Mouse (Mus musculus) layer of hippocampus, postnatal 36 days (tissue): ENCODE results near the gene Tef. TPM values are rescaled to one million over a fixed set of nuclear protein-coding genes. Genes with fewer than 3 reads are reported as not detected.

Experiments used
- DNase-seq, 2 experiments: peaks; one replicate each; pipeline ENCODE4 v3.0.0; 2022
- total RNA-seq, 2 experiments: library from RNA; stranded (reverse); gene quantifications; 2 replicates each; pipeline ENCODE4 v1.2.3; 2021

Gene Tef
- total RNA-seq, 2 experiments from 2014 or later, result 300 to 307 TPM

- DNase-seq, result no peak
These were observed 1.8 kb upstream of the Tef start for GRCm38 (mm10) chr15:81800391-81800790.

- no peak for DNase-seq
These were observed 725 bp downstream of the Tef start for GRCm38 (mm10) chr15:81802941-81803351.

GRCm38 (mm10) chr15:81803425-81803951 is 1.3 kb downstream of the Tef start:
- no peak for DNase-seq

- DNase-seq, result no peak
These were observed 2.0 kb downstream of the Tef start for GRCm38 (mm10) chr15:81804172-81804571.

GRCm38 (mm10) chr15:81804883-81805282 is 2.7 kb downstream of the Tef start:
- DNase-seq, result no peak

GRCm38 (mm10) chr15:81805624-81806023 is 3.4 kb downstream of the Tef start:
- DNase-seq, result no peak

GRCm38 (mm10) chr15:81806621-81807404 is 4.6 kb downstream of the Tef start:
- no peak for DNase-seq

- no peak for DNase-seq
These were observed 6.6 kb downstream of the Tef start for GRCm38 (mm10) chr15:81808799-81809198.

GRCm38 (mm10) chr15:81809550-81809949 is 7.3 kb downstream of the Tef start:
- DNase-seq, result no peak

GRCm38 (mm10) chr15:81810150-81810549 is 7.9 kb downstream of the Tef start:
- peak; percentile 80 to 82 for DNase-seq

GRCm38 (mm10) chr15:81810671-81811598 is 8.7 kb downstream of the Tef start:
- peak; percentile 98 to 99 for DNase-seq

GRCm38 (mm10) chr15:81811599-81811996 is 9.4 kb downstream of the Tef start:
- no peak for DNase-seq

GRCm38 (mm10) chr15:81812287-81812686 is 10.1 kb downstream of the Tef start:
- no peak for DNase-seq

GRCm38 (mm10) chr15:81812696-81813631 is 10.7 kb downstream of the Tef start:
- DNase-seq, result no peak

- DNase-seq, result no peak
These were observed 11.9 kb downstream of the Tef start for GRCm38 (mm10) chr15:81813986-81814705.

GRCm38 (mm10) chr15:81814716-81815370 is 12.6 kb downstream of the Tef start:
- DNase-seq, result no peak

- DNase-seq, result no peak
These were observed 16.2 kb downstream of the Tef start for GRCm38 (mm10) chr15:81818404-81818803.

GRCm38 (mm10) chr15:81822631-81823030 is 20.4 kb downstream of the Tef start:
- DNase-seq, result no peak

GRCm38 (mm10) chr15:81824832-81825231 is 22.6 kb downstream of the Tef start:
- no peak for DNase-seq

GRCm38 (mm10) chr15:81828426-81829207 is 26.4 kb downstream of the Tef start:
- no peak for DNase-seq
